Mouse (Mus musculus) limb, embryonic 11.5 days (tissue): ENCODE measurements at regions not wholly inside any gene's neighbourhood (a gene's known extent, or its start where the extent isn't known, plus 50 kb on each side); places are given as distances from the start of the nearest gene placed in this dataset.

Experiments used
- ATAC-seq: fragments of 200-750 bp; cut with Nextera tagmentation; 2 replicates; pipeline ENCODE4 v1.8.0; 2017; ENCODE audit warnings: low read depth; ENCODE audit not compliant: insufficient number of reproducible peaks, low FRiP score, low TSS enrichment
- DNase-seq: peaks from one replicate; pipeline ENCODE4 v3.0.0-alpha.2; 2015; ENCODE audit warnings: low spot score
- H3K27ac ChIP-seq: fragments of 300-500 bp; sonication (generic); replicated peaks from 2 replicates; pipeline ENCODE4 v1.5.1; 2014; ENCODE audit warnings: low read depth, mild to moderate bottlenecking, low read length
- H3K27me3 ChIP-seq: fragments of 300-500 bp; sonication (generic); 2 replicates; pipeline ENCODE4 v1.6.1; 2014; ENCODE audit warnings: mild to moderate bottlenecking, low read length, mixed read lengths; ENCODE audit not compliant: control insufficient read depth, insufficient read depth
- H3K36me3 ChIP-seq: fragments of 300-500 bp; sonication (generic); 2 replicates; pipeline ENCODE4 v1.6.1; 2014; ENCODE audit warnings: mild to moderate bottlenecking, low read length, moderate library complexity, mixed read lengths; ENCODE audit not compliant: control insufficient read depth, insufficient read depth
- H3K4me1 ChIP-seq: fragments of 300-500 bp; sonication (generic); 2 replicates; pipeline ENCODE4 v1.6.1; 2014; ENCODE audit warnings: low read length, mixed read lengths; ENCODE audit not compliant: control insufficient read depth, insufficient read depth
- H3K4me2 ChIP-seq: fragments of 300-500 bp; sonication (generic); 2 replicates; pipeline ENCODE4 v1.6.1; 2014; ENCODE audit warnings: low read depth, mild to moderate bottlenecking, moderate library complexity; ENCODE audit not compliant: severe bottlenecking
- H3K4me3 ChIP-seq: fragments of 300-500 bp; sonication (generic); 2 replicates; pipeline ENCODE4 v1.5.1; 2014; ENCODE audit warnings: low read depth, low read length
- H3K9ac ChIP-seq: fragments of 300-500 bp; sonication (generic); 2 replicates; pipeline ENCODE4 v1.6.1; 2014; ENCODE audit warnings: mild to moderate bottlenecking, low read length
- H3K9me3 ChIP-seq: fragments of 300-500 bp; sonication (generic); 2 replicates; pipeline ENCODE4 v1.6.1; 2016; ENCODE audit warnings: low read length; ENCODE audit not compliant: control insufficient read depth
- WGBS: fragments of 180-500 bp; shearing (Covaris S2); extraction: QIAGEN DNeasy Blood & Tissue Kit; methylation state at CpG from one replicate; pipeline ENCODE4 v1.1.7; 2014; 5-methylcytosine and 5-hydroxymethylcytosine counted together

- H3K27me3 ChIP-seq = no peaks in the 10 kb centered on the region
- no peak overlapping the region for H3K9ac ChIP-seq
- 71% methylated on average over 4 of the region's 4 CpGs for WGBS
- H3K9me3 ChIP-seq = no peaks in the 10 kb centered on the region
- no peaks in the 10 kb centered on the region for H3K4me1 ChIP-seq
- no peak for DNase-seq
- no peak for ATAC-seq
- H3K27ac ChIP-seq = no peak overlapping the region
- no peak overlapping the region for H3K4me2 ChIP-seq
- H3K36me3 ChIP-seq = no peaks in the 10 kb centered on the region
- no peak overlapping the region for H3K4me3 ChIP-seq
Observed at GRCm38 (mm10) chr19:18200105-18200782, 362.8 kb upstream of the Pcsk5 start.

- ATAC-seq = no peak
- H3K36me3 ChIP-seq = no peaks in the 10 kb centered on the region
- 18% methylated on average over 4 of the region's 4 CpGs for WGBS
- no peak overlapping the region for H3K4me2 ChIP-seq
- H3K27ac ChIP-seq = no peak overlapping the region
- no peaks in the 10 kb centered on the region for H3K9me3 ChIP-seq
- no peak overlapping the region for H3K9ac ChIP-seq
- H3K27me3 ChIP-seq = no peaks in the 10 kb centered on the region
- DNase-seq = peak; percentile 29
- no peaks in the 10 kb centered on the region for H3K4me1 ChIP-seq
- no peak overlapping the region for H3K4me3 ChIP-seq
Observed at GRCm38 (mm10) chr19:18189102-18189742, 351.8 kb upstream of the Pcsk5 start.

DNA sequence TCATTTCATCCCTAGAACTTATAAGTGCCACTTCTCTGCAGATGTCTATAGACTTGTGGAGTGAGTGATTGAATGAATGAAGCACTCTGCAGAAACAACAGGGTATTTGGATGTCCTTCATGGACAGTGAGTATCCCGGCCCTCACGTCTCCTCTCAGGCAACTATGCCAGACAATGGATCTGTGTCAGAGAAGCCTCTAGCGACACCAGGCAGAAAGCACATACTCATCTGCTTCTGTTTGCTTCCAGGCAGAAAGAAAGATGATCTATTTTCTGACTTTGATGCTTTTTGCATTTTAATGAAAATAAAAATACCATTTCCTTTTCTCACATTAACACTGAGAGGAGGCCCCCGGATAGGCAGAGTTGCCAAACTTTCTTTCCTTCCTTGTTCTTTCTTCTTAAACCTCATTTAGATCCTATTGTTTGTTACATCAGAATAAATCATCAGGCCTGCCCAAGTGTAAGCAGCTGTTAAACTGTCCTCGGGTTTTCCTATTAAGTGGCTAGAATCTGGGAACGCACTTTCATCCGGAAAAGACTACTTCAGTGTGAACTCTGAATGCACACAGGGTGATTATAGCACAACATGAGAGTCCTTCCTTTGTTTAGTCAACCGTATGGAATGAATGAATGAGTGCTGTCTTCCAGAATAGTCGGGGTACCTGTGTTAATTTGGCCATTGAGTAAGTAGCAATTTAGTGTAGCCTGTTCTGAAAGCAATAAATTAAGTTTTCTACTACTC lies 350.9 kb upstream of the Pcsk5 start:
- Histone ChIP-seq H3K4me2 (no peak overlapping the region), H3K27ac (no peak overlapping the region), H3K36me3 (no peaks in the 10 kb centered on the region), H3K4me3 (no peak overlapping the region), H3K9ac (no peak overlapping the region), H3K9me3 (no peaks in the 10 kb centered on the region), H3K4me1 (no peaks in the 10 kb centered on the region), H3K27me3 (no peaks in the 10 kb centered on the region)
- DNase-seq = no peak
- WGBS = 41% methylated on average over 9 of the region's 9 CpGs
- ATAC-seq = no peak

GRCm38 (mm10) chr19:18185767-18186554 lies 348.5 kb upstream of the Pcsk5 start:
- H3K9ac ChIP-seq = no peak overlapping the region
- no peak overlapping the region for H3K4me3 ChIP-seq
- ATAC-seq (no peak), DNase-seq (no peak)
- WGBS = 77% methylated on average over 1 of the region's 1 CpGs
- no peaks in the 10 kb centered on the region for H3K36me3 ChIP-seq
- H3K9me3 ChIP-seq = no peaks in the 10 kb centered on the region
- H3K27ac ChIP-seq = no peak overlapping the region
- no peak overlapping the region for H3K4me2 ChIP-seq
- no peaks in the 10 kb centered on the region for H3K4me1 ChIP-seq
- H3K27me3 ChIP-seq = no peaks in the 10 kb centered on the region

DNA sequence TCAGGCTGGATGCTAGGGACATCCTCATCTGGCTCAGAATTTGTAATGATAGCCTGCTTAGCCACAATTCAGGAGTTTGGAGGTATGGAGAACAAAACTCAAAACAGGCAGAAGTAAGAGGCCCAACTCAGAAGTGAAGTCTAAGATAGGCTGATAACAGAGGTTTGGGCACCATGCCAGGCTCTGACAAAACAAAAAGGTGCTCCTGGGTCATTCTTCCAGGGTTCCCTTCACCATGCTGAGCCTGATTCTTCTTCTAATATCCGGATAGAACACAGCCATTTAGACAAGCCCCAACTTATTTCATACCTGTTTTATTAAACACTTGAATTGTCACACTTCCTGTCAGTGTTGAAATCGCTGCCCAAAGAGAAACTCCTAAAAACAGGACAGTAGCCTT lies 347.8 kb upstream of the Pcsk5 start:
- DNase-seq (no peak), ATAC-seq (no peak)
- no peaks in the 10 kb centered on the region for H3K9me3 ChIP-seq
- H3K9ac ChIP-seq = no peak overlapping the region
- no peak overlapping the region for H3K4me2 ChIP-seq
- WGBS = 77% methylated on average over 2 of the region's 2 CpGs
- no peaks in the 10 kb centered on the region for H3K36me3 ChIP-seq
- H3K4me1 ChIP-seq = no peaks in the 10 kb centered on the region
- no peaks in the 10 kb centered on the region for H3K27me3 ChIP-seq
- H3K27ac ChIP-seq = no peak overlapping the region
- H3K4me3 ChIP-seq = no peak overlapping the region

- Histone ChIP-seq H3K4me2 (no peak overlapping the region), H3K4me3 (no peak overlapping the region), H3K4me1 (no peaks in the 10 kb centered on the region), H3K27ac (no peak overlapping the region), H3K9me3 (no peaks in the 10 kb centered on the region), H3K9ac (no peak overlapping the region), H3K27me3 (no peaks in the 10 kb centered on the region), H3K36me3 (no peaks in the 10 kb centered on the region)
- ATAC-seq (no peak), DNase-seq (no peak)
- 82% methylated on average over 3 of the region's 3 CpGs for WGBS
Observed at GRCm38 (mm10) chr19:18176200-18176599, 338.8 kb upstream of the Pcsk5 start.

- Histone ChIP-seq H3K9me3 (no peaks in the 10 kb centered on the region), H3K4me1 (no peaks in the 10 kb centered on the region), H3K36me3 (no peaks in the 10 kb centered on the region), H3K4me3 (no peak overlapping the region), H3K4me2 (no peak overlapping the region), H3K27ac (no peak overlapping the region), H3K27me3 (no peaks in the 10 kb centered on the region), H3K9ac (no peak overlapping the region)
- 74% methylated on average over 3 of the region's 3 CpGs for WGBS
- DNase-seq = no peak
- no peak for ATAC-seq
Observed at GRCm38 (mm10) chr19:18146494-18146893, 309.1 kb upstream of the Pcsk5 start.

DNA sequence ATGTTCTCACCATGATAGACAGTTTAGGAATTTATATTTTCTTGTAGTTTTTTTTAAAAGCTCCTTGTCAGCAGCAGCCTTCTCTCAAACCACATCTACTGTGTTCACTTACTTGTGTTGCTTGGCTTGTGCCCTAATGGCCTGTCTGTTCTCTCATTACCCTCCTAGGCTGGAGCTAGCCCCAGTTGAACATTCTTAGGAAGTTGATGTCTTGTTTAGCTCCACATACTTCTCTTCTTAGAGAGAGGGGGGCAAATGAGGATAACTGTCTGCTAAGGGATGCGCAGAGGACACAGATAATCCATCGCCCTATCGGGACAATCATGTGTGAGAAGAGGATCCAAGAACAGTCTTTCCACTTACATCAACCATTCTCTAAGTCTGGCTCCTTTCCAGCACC lies 293.5 kb upstream of the Pcsk5 start:
- no peaks in the 10 kb centered on the region for H3K36me3 ChIP-seq
- no peak for DNase-seq
- no peak for ATAC-seq
- 99% methylated on average over 3 of the region's 3 CpGs for WGBS
- no peaks in the 10 kb centered on the region for H3K4me1 ChIP-seq
- no peaks in the 10 kb centered on the region for H3K27me3 ChIP-seq
- no peak overlapping the region for H3K4me2 ChIP-seq
- no peaks in the 10 kb centered on the region for H3K9me3 ChIP-seq
- no peak overlapping the region for H3K27ac ChIP-seq
- no peak overlapping the region for H3K9ac ChIP-seq
- no peak overlapping the region for H3K4me3 ChIP-seq
